Mouse (Mus musculus): Measurements from ENCODE around the gene Tmem151a. TPM values are rescaled to one million over a fixed set of nuclear protein-coding genes. Genes with fewer than 3 reads are reported as not detected.
A peak's percentile ranks its signal among the peaks of the same experiment; 100 is the strongest.

Gene Tmem151a
- polyA plus RNA-seq (2015; fragmentation: Nextera tagmentation; extraction: Ambion mirVana): 10.4 and 11.4 TPM in 2 replicates

DNA sequence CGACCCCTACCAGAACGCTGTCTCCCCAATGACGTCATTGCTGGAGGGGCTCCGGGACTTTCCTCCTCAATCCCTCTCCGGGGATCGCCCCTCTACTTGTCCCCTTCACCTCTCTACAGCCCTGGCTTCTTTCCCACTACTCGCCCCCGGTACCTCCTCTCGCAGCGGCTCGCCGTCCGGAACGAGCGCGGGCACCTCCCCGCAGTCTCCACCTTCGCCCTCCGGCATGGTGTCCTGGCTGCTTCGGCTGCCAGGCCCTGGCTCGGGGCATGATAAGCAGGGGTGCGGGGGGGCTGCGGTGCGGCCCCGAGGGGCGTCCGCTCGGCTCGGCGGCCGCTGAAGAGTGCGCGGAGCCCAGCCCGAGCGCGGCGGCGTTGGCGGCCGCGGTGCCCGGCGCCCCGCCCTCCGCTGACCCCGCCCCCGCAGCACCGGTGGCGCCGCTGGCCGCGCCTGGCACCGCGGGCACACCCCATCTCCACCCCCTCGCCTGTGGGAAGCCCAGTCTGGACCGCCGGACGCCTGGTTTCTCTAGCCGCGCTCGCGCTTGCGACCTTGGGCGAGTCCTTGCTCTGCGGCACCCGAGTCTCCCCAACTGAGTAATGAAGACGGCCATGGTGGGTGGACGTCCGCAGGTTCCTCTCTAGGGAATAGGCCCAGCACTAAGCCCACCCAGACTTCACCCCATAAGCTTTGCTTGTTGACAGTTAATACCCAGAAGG, at the start of gene Tmem151a:
Tmem151a (minus strand) TSS at position 387 of the 719 bp plus-strand sequence.
- Histone ChIP-seq H3K9me3 (ENCODE audit: control insufficient read depth, low read length) (no peaks in the 10 kb centered on the region), H3K4me2 (replicated peaks; ENCODE audit: low read depth) (peak within 1 kb of the TSS; percentile 77), H3K9ac (ENCODE audit: low read length) (peak within 1 kb of the TSS; percentile 54), H3K27ac (replicated peaks) (peak within 1 kb of the TSS; percentile 24; the same call in 1 of the 2 replicates), H3K27me3 (ENCODE audit: control insufficient read depth, insufficient read depth, low read length) (peaks cover 7% of the 10 kb centered on the region), H3K4me1 (replicated peaks; ENCODE audit: control insufficient read depth, insufficient read depth) (peaks cover 5% of the 10 kb centered on the region; the same call in 1 of the 2 replicates), H3K36me3 (ENCODE audit: control insufficient read depth, insufficient read depth, low read length) (no peaks in the 10 kb centered on the region), H3K4me3 (ENCODE audit: low read depth, low read length) (peak within 1 kb of the TSS; percentile 46)
- TF ChIP-seq CTCF (IDR thresholded peaks at IDR 0.05; ENCODE audit: low read depth): no peak
- TF ChIP-seq EP300 (optimal IDR thresholded peaks at IDR 0.05): no peak
- ATAC-seq (ENCODE audit: low FRiP score, low TSS enrichment): peak; percentile 35
- peak; percentile 86 for DNase-seq (ENCODE audit: low spot score)
- WGBS: under 1% methylated on average over 65 of the region's 69 CpGs

DNA sequence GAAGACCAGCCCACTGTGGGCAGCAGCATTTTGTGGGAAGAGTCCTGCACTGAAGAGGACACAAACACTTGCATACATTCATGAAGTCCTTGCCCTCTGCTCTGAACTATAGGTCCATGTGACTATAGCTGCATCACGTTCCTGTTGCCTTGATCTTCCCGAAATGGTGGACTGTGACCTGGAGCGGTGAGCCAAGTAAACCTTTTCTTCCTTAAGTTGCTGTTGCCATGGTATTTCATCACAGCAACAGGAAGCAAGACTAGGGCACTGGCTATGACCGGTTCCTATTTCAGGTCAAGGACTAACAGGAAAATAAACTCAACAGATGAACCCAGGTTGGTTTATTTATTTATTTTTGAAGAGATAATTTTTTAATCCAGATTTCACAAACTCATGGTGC, 45.9 kb upstream of the Tmem151a start:
- Histone ChIP-seq H3K4me3 (ENCODE audit: low read depth, low read length) (no peak overlapping the region), H3K36me3 (ENCODE audit: control insufficient read depth, insufficient read depth, low read length) (peaks cover 2% of the 10 kb centered on the region; the same call in 1 of the 2 replicates), H3K27ac (replicated peaks) (no peak overlapping the region), H3K4me2 (replicated peaks; ENCODE audit: low read depth) (no peak overlapping the region), H3K9ac (ENCODE audit: low read length) (no peak overlapping the region), H3K9me3 (ENCODE audit: control insufficient read depth, low read length) (no peaks in the 10 kb centered on the region), H3K4me1 (replicated peaks; ENCODE audit: control insufficient read depth, insufficient read depth) (no peaks in the 10 kb centered on the region), H3K27me3 (ENCODE audit: control insufficient read depth, insufficient read depth, low read length) (no peaks in the 10 kb centered on the region)
- no peak for TF ChIP-seq EP300 (optimal IDR thresholded peaks at IDR 0.05)
- TF ChIP-seq CTCF (IDR thresholded peaks at IDR 0.05; ENCODE audit: low read depth): no peak
- WGBS: 77% methylated on average over 4 of the region's 4 CpGs
- ATAC-seq (ENCODE audit: low FRiP score, low TSS enrichment): no peak
- DNase-seq (ENCODE audit: low spot score): no peak

DNA sequence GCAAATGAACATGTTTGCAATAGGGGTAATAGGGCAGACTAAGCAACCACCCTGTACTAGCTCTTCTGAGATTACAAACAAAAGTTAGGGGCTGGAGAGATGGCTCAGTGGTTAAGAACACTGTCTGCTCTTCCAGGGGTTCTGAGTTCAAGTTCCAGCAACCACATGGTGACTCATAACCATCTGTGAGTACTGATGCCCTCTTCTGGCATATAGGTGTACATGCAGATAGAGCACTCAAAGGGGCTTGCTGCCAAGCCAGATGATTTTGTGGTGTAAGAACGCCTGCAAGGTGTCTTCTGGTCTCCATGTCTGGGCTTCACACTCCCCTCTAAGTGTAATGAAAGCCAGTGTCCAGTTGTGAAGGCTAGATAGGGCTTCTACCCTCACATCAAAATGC, 44.4 kb upstream of the Tmem151a start:
- Histone ChIP-seq H3K4me1 (replicated peaks; ENCODE audit: control insufficient read depth, insufficient read depth) (no peaks in the 10 kb centered on the region), H3K4me3 (ENCODE audit: low read depth, low read length) (no peak overlapping the region), H3K27ac (replicated peaks) (no peak overlapping the region), H3K36me3 (ENCODE audit: control insufficient read depth, insufficient read depth, low read length) (no peaks in the 10 kb centered on the region), H3K27me3 (ENCODE audit: control insufficient read depth, insufficient read depth, low read length) (no peaks in the 10 kb centered on the region), H3K4me2 (replicated peaks; ENCODE audit: low read depth) (no peak overlapping the region), H3K9me3 (ENCODE audit: control insufficient read depth, low read length) (no peaks in the 10 kb centered on the region), H3K9ac (ENCODE audit: low read length) (no peak overlapping the region)
- TF ChIP-seq CTCF (IDR thresholded peaks at IDR 0.05; ENCODE audit: low read depth): peak; percentile 61
- TF ChIP-seq EP300 (optimal IDR thresholded peaks at IDR 0.05): no peak
- DNase-seq (ENCODE audit: low spot score) (no peak), ATAC-seq (ENCODE audit: low FRiP score, low TSS enrichment) (no peak)
- WGBS: 38% methylated on average over 1 of the region's 1 CpGs

DNA sequence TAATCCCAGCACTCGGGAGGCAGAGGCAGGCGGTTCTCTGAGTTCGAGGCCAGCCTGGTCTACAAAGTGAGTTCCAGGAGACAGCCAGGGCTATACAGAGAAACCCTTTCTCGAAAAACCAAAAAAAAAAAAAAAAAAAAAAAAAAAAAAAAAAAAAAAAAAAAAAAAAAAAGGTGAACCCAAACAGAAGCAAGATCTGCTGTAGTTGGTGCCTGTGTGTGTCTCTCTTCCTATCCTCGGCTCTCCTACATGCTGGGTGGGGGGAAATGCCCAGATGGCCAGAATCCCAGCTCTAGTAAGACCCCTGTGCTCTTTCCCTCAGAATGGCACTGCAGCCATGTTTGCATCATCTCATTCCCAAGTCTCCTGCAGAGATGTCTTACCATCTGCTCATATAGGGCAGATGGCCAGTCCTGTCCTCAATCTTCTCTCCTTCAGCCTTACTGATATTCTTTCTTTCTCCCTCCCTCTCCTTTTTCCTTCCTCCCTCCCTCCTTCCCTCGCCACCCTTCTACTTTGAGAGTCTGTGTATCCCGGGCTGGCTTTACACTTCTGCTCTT, 38.8 kb upstream of the Tmem151a start:
- no peak overlapping the region for H3K4me3 ChIP-seq (ENCODE audit: low read depth, low read length)
- no peak for ATAC-seq (ENCODE audit: low FRiP score, low TSS enrichment)

DNA sequence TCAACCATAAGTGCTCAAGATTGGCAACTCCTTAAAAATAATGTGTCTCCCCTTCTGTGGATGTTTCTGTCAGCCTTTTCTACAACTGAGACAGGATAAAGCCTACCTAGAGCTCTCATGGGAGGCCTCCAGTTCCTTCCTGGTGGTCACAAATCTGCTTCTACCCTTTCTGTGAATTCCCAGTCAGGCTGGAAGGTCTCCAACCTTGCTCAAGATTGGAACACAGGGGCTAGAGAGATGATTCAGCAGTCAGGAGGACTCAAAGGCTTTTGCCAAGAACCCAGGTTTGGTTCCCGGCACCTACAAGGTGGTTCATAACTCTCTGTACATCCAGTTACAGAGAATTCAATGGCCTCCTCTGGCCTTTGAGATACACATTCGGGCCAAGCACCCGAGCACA, 37.9 kb upstream of the Tmem151a start:
- DNase-seq (ENCODE audit: low spot score) (no peak), ATAC-seq (ENCODE audit: low FRiP score, low TSS enrichment) (no peak)
- no peaks in the 10 kb centered on the region for H3K4me1 ChIP-seq (replicated peaks; ENCODE audit: control insufficient read depth, insufficient read depth)
- H3K27ac ChIP-seq (replicated peaks): no peak overlapping the region
- 83% methylated on average over 3 of the region's 3 CpGs for WGBS
- no peaks in the 10 kb centered on the region for H3K9me3 ChIP-seq (ENCODE audit: control insufficient read depth, low read length)
- H3K27me3 ChIP-seq (ENCODE audit: control insufficient read depth, insufficient read depth, low read length): no peaks in the 10 kb centered on the region
- H3K4me3 ChIP-seq (ENCODE audit: low read depth, low read length): no peak overlapping the region
- no peaks in the 10 kb centered on the region for H3K36me3 ChIP-seq (ENCODE audit: control insufficient read depth, insufficient read depth, low read length)
- TF ChIP-seq EP300 (optimal IDR thresholded peaks at IDR 0.05): no peak
- no peak for TF ChIP-seq CTCF (IDR thresholded peaks at IDR 0.05; ENCODE audit: low read depth)
- H3K9ac ChIP-seq (ENCODE audit: low read length): no peak overlapping the region
- H3K4me2 ChIP-seq (replicated peaks; ENCODE audit: low read depth): no peak overlapping the region

More for the DNA sequence above, 38.8 kb upstream of the Tmem151a start:
- DNase-seq (ENCODE audit: low spot score): no peak
- Histone ChIP-seq H3K9me3 (ENCODE audit: control insufficient read depth, low read length) (no peaks in the 10 kb centered on the region), H3K4me2 (replicated peaks; ENCODE audit: low read depth) (no peak overlapping the region), H3K4me1 (replicated peaks; ENCODE audit: control insufficient read depth, insufficient read depth) (no peaks in the 10 kb centered on the region), H3K36me3 (ENCODE audit: control insufficient read depth, insufficient read depth, low read length) (no peaks in the 10 kb centered on the region), H3K9ac (ENCODE audit: low read length) (no peak overlapping the region), H3K27me3 (ENCODE audit: control insufficient read depth, insufficient read depth, low read length) (no peaks in the 10 kb centered on the region), H3K27ac (replicated peaks) (no peak overlapping the region)
- no peak for TF ChIP-seq EP300 (optimal IDR thresholded peaks at IDR 0.05)
- no peak for TF ChIP-seq CTCF (IDR thresholded peaks at IDR 0.05; ENCODE audit: low read depth)
- 64% methylated on average over 7 of the region's 7 CpGs for WGBS

DNA sequence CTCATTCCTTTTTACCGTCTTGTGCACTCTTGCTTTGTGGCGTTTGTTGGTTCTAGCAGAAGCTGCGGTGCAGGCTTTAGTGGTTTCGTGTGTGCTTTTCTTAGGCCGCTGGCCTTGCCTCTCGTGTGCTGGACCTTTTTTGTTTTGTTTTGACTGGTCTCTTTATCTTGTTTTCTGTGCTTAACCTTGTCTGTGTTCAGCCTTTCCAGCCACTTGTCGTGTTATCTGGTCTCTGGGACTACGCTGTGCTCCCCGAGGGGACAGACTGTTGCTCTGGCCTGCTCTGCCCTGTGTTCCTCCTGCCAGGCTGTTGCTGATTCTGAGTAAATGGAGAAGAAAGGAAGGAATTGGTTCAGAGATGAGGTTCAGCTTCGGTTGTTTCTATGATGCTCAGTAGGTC, 37.2 kb upstream of the Tmem151a start:
- H3K27me3 ChIP-seq (ENCODE audit: control insufficient read depth, insufficient read depth, low read length): no peaks in the 10 kb centered on the region
- ATAC-seq (ENCODE audit: low FRiP score, low TSS enrichment) (no peak), DNase-seq (ENCODE audit: low spot score) (no peak)
- H3K9ac ChIP-seq (ENCODE audit: low read length): no peak overlapping the region
- 57% methylated on average over 10 of the region's 10 CpGs for WGBS
- H3K9me3 ChIP-seq (ENCODE audit: control insufficient read depth, low read length): no peaks in the 10 kb centered on the region
- no peak overlapping the region for H3K4me3 ChIP-seq (ENCODE audit: low read depth, low read length)
- TF ChIP-seq EP300 (optimal IDR thresholded peaks at IDR 0.05) (no peak), CTCF (IDR thresholded peaks at IDR 0.05; ENCODE audit: low read depth) (no peak)
- H3K27ac ChIP-seq (replicated peaks): no peak overlapping the region
- H3K36me3 ChIP-seq (ENCODE audit: control insufficient read depth, insufficient read depth, low read length): no peaks in the 10 kb centered on the region
- no peak overlapping the region for H3K4me2 ChIP-seq (replicated peaks; ENCODE audit: low read depth)
- H3K4me1 ChIP-seq (replicated peaks; ENCODE audit: control insufficient read depth, insufficient read depth): no peaks in the 10 kb centered on the region

Data from stomach, postnatal 0 days (tissue).